Mouse (Mus musculus) gastrocnemius, adult 8-10 months (tissue): ENCODE measurements around the gene Gm17067. TPM values are rescaled to one million over a fixed set of nuclear protein-coding genes. Genes with fewer than 3 reads are reported as not detected.
"Not testable (repeated sequence)": the region's sequence is repeated elsewhere in the genome, so short reads cannot be mapped to it uniquely, and the experiment has no call there.

ENCODE experiments used
- DNase-seq, 2 experiments: peaks; one replicate each; pipeline ENCODE4 v3.0.0; 2022; ENCODE audit warnings: low spot score in 2 of 2
- total RNA-seq, 4 experiments: library from RNA; stranded (reverse); gene quantifications; 2 replicates each; pipeline ENCODE4 v1.2.4; 2022

The Gm17067 gene
- not detected for total RNA-seq

DNA sequence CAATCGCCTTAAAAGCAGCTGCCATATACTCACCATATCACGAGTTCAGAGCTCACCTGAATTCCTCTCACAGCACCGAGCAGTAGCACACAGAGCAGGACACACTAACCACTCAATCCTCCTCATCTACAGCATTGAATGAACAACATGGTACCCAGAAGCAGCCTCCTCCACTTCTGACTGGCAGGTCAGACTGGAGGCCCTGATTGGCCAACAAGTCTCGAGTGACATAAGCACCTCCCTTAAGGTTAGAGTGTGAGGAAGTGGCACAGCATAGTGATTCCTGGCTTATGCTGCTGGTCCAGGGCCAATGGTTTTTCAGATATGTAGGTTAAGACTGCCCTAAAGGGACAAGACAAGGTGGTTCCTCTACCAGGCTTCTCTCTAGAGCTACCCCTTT, at the start of gene Gm17067:
TSS of gene Gm17067 (minus strand) at position 101 of the 400 bp plus-strand sequence.
- DNase-seq, result not testable (repeated sequence)

DNA sequence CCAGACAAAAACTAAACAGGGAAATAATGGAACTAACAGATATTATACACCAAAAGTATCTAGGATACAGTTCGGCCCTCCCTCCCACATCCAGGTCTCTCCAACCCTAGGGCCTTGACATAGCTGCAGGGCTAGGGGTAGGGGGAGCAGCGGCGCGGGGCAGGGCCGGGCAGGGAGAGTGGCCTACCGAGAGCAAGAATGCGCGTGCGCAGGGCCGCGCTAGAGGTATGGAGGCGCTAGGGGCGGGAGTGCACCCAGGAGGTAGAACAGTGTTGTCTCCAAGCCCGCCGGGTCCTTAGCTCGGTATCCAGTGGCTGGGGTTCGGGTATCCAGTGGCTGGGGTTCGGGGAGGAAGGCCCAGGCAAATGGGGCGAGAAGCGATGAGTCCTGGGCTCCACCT, 23.0 kb upstream of the Gm17067 start:
- no peak for DNase-seq

DNA sequence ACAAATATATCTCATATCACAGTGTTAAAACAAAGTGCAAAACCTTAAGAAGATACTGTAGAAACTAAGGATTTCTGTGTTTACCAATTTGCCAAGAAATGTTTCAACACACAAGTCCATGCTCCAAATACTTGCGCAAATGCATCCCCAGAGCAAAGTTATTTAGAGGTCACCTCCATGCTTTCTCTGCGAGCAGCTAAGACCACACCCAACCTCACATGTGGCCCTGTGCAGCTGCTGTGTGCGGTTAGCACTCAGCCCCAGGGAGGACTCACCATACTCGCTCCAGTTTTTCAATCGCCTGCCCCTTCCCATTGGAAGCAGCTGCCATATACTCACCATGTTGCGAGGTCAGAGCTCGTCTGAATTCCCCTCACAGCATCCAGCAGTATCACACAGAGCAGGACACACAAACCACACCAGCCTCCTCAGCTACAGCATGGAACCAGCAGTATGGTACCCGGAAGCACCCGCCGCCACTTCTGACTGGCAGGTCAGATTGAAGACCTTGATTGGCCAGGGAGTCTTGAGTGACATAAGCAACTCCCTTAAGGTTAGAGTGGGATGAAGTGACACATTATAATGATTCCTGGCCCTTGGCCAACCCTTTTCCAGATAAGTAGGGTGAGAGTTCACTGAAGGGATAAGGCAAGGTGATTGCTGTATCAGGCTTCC, 11.9 kb upstream of the Gm17067 start:
- DNase-seq, result no peak

DNA sequence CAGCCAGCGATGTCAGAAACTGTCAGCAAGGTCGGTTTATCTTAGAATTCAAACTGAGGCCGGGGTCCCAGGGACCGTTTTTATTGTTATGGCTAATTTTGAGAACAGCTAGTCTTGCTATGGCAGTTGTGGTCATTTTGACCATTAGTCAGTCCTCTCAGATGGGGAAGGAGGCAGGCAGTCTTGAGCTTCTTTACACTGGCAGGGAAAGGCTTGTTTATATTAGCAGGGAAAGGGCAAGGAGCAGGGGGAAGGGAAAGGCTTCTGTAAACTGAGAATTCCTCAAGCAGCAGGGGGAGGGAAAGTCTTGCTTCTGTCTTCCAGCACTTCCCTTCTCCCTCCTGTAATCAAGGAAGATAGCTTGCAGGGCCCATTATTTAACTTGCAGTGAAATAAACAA, 33.6 kb downstream of the Gm17067 start:
- peak in 1 of 2 experiments; percentile 2 for DNase-seq

DNA sequence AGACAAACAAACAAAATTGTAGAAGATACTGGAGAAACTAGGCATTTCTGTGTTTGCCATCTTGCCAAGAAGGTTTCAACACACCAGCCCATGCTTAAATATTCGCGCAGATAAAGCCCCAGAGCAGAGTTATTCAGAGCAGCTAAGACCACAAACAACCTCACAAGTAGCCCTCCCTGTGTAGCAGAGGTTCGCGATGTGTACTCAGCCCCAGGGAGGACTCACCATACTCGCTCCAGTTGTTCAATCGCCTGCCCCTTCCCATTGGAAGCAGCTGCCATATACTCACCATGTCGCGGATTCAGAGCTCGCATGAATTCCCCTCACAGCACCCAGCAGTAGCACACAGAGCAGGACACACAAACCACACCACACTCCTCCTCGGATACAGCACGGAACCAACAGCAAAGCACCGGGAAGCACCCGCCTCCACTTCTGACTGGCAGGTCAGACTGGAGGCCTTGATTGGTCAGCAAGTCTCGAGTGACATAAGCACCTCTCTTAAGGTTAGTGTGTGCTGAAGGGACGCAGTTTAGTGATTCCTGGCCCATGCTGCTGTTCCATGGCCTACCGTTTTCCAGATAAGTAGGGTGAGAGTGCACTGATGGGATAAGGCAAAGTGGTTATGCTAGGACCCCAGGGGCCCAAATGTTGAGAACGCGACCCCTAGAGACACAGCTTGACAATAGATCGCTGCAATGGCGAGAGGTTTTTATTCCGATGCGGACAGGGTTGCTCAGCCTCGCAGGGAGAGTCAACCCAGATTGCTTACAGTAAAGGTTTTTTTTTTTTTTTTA, 34.3 kb downstream of the Gm17067 start, which contains the start of gene Zfp975:
TSS of gene Zfp975 (minus strand) at position 381 of the 797 bp plus-strand sequence.
- DNase-seq, result peak; percentile 58 to 65

DNA sequence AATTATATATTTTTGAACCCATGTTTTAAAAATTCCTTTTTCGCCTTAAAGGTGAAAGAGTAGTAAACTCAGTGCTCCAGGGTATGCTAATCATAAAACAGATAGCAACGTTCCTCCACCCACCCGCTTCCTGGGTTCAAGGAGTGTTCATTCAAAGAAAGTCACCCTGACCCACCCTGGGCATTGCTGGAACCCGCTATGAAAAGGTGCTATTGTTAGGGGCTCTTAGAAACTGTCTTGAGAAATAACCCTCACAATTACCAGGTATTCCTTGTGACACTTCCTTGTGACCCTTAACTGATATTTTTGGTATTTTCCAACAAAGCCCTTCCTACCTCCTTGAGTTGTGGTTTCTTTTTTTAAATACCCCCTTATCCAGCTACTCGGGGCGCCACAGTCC, 46.7 kb downstream of the Gm17067 start:
- not testable (repeated sequence) for DNase-seq

DNA sequence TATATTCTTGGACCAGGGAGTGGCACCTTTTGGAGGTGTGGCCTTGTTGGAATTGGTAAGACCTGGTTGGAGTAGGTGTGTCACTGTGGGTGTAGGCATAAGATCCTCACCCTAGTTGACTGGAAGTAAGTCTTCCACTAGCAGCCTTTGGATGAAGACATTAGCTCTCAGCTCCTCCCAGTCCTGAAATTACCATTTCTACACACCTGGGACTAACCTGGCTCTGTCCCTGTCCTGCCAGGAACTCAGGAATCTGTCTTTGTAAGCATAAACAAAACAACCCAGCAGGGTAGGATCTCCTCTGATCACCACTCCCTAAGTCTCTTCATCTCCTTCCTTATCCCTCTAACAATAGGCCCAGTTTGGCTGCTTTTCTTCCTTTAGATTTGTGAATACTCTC, 47.2 kb downstream of the Gm17067 start:
- DNase-seq, result not testable (repeated sequence)

DNA sequence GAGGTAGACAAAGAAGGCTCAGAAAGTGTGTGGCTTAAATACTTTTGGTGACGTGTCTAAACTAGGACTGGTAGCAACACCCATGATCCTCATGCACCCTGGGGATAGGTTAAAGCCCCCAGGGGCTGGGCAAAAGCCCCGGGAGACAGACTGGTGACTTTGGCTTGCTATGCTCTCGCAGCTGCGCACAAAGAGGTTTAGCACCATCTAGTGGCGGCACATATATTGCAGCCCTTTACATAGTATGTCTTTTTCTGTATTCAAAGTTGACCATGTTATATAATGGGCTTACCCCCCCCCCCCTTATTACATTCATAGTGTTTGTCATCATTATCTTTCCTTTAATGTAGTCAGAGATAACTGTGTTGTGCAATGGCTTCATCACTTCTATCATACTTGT, 66.7 kb downstream of the Gm17067 start:
- not testable (repeated sequence) for DNase-seq

Other genes with a start within 250 kb of the Gm17067 start
- gene Zfp141, start 221.3 kb downstream of the Gm17067 start, total RNA-seq, result 1 to 10 TPM; 3.7 to 5.1 (median 4.5) TPM
- gene Gm21028, start 148.4 kb downstream of the Gm17067 start, total RNA-seq, result not detected
- gene Zfp977, start 134.5 kb downstream of the Gm17067 start, total RNA-seq, result under 1 TPM in 3 of 4 experiments, not detected in 1; 0.20 to 0.39 (median 0.22) TPM
- gene Zfp976, start 84.4 kb downstream of the Gm17067 start, total RNA-seq, result 1 to 10 TPM in 2 of 4 experiments, under 1 TPM in 2; 0.94 to 1.8 (median 1.1) TPM
- gene Zfp975, start 34.3 kb downstream of the Gm17067 start, total RNA-seq, result 1 to 10 TPM; 4.6 to 5.4 (median 5.0) TPM
- gene Vmn2r62, start 66.5 kb upstream of the Gm17067 start, total RNA-seq, result not detected
- under 1 TPM in 2 of 4 experiments, not detected in 2; 0.07 to 0.11 TPM for gene Gm2381, start 140.2 kb upstream of the Gm17067 start, total RNA-seq
- not detected for gene Vmn2r63, start 206.8 kb upstream of the Gm17067 start, total RNA-seq